Mouse (Mus musculus) neural tube, embryonic 15.5 days (tissue): ENCODE measurements around the gene Plpp3. TPM values are rescaled to one million over a fixed set of nuclear protein-coding genes. Genes with fewer than 3 reads are reported as not detected.

Experiments
- ATAC-seq: fragments of 200-750 bp; cut with Nextera tagmentation; 2 replicates; pipeline ENCODE4 v1.8.0; 2017; ENCODE audit warnings: mild to moderate bottlenecking, moderate TSS enrichment, moderate library complexity; ENCODE audit not compliant: low FRiP score
- H3K27ac ChIP-seq: fragments of 300-500 bp; sonication (generic); replicated peaks from 2 replicates; pipeline ENCODE4 v1.5.1; 2015; ENCODE audit warnings: mild to moderate bottlenecking, inconsistent platforms
- H3K27me3 ChIP-seq: fragments of 300-500 bp; sonication (generic); replicated peaks from 2 replicates; pipeline ENCODE4 v1.6.1; 2015; ENCODE audit warnings: inconsistent platforms
- H3K36me3 ChIP-seq: fragments of 300-500 bp; sonication (generic); 2 replicates; pipeline ENCODE4 v1.6.1; 2015; ENCODE audit warnings: inconsistent platforms
- H3K4me1 ChIP-seq: fragments of 300-500 bp; sonication (generic); 2 replicates; pipeline ENCODE4 v1.6.1; 2015; ENCODE audit warnings: inconsistent platforms
- H3K4me2 ChIP-seq: fragments of 300-500 bp; sonication (generic); 2 replicates; pipeline ENCODE4 v1.6.1; 2015; ENCODE audit warnings: inconsistent platforms, mild to moderate bottlenecking, moderate library complexity
- H3K4me3 ChIP-seq: fragments of 300-500 bp; sonication (generic); replicated peaks from 2 replicates; pipeline ENCODE4 v1.5.1; 2015; ENCODE audit warnings: mild to moderate bottlenecking, inconsistent platforms
- H3K9ac ChIP-seq: fragments of 300-500 bp; sonication (generic); replicated peaks from 2 replicates; pipeline ENCODE4 v1.6.1; 2015; ENCODE audit warnings: mild to moderate bottlenecking, inconsistent platforms
- H3K9me3 ChIP-seq: fragments of 300-500 bp; sonication (generic); replicated peaks from 2 replicates; pipeline ENCODE4 v1.6.1; 2016; ENCODE audit warnings: inconsistent platforms
- WGBS: fragments of 180-500 bp; shearing (Covaris S2); methylation state at CpG from one replicate; pipeline ENCODE4 v1.1.7; 2015; ENCODE audit warnings: mixed read lengths; 5-methylcytosine and 5-hydroxymethylcytosine counted together
- polyA plus RNA-seq: library from polyadenylated mRNA; unstranded; fragments of >200 nt; fragmentation: Nextera tagmentation; extraction: Ambion mirVana; gene quantifications from 2 replicates; pipeline ENCODE4 v1.2.1, GENCODE M21; 2015

The Plpp3 gene
- polyA plus RNA-seq, 1 experiment from 2014 or later = 73.6 TPM

- Histone ChIP-seq H3K27me3 (no peaks in the 10 kb centered on the region), H3K4me3 (no peak overlapping the region), H3K9ac (no peak overlapping the region), H3K27ac (no peak overlapping the region), H3K36me3 (peaks cover 4% of the 10 kb centered on the region; the same call in 1 of the 2 replicates), H3K4me2 (no peak overlapping the region), H3K4me1 (peaks cover 36% of the 10 kb centered on the region), H3K9me3 (no peaks in the 10 kb centered on the region)
- WGBS = 87% methylated on average over 4 of the region's 4 CpGs
- no peak for ATAC-seq
These were observed 50.5 kb downstream of the Plpp3 start for GRCm38 (mm10) chr4:105207641-105208040.

DNA sequence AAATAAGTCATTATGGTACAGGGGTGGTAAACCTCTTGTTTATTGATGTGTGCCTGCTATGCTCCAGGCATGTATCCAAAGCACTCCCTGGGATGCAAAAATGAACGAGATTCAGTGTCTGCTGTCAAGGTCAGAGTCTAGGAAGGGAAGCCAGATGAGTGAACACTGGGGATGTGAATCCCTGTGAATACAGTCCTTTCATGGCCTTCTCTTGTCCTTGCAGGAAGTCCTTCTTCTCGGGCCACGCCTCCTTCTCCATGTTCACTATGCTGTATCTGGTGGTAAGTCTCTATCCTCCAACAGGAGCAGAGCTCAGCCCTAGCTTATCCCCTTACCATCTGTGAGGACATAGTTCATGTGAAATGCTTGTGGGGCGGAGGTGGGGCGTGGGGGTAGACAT, 51.8 kb downstream of the Plpp3 start:
- Histone ChIP-seq H3K4me1 (peaks cover 29% of the 10 kb centered on the region), H3K4me3 (no peak overlapping the region), H3K36me3 (peaks cover 4% of the 10 kb centered on the region; the same call in 1 of the 2 replicates), H3K27ac (no peak overlapping the region), H3K4me2 (no peak overlapping the region), H3K9ac (no peak overlapping the region), H3K9me3 (no peaks in the 10 kb centered on the region), H3K27me3 (no peaks in the 10 kb centered on the region)
- no peak for ATAC-seq
- WGBS = 89% methylated on average over 5 of the region's 5 CpGs

DNA sequence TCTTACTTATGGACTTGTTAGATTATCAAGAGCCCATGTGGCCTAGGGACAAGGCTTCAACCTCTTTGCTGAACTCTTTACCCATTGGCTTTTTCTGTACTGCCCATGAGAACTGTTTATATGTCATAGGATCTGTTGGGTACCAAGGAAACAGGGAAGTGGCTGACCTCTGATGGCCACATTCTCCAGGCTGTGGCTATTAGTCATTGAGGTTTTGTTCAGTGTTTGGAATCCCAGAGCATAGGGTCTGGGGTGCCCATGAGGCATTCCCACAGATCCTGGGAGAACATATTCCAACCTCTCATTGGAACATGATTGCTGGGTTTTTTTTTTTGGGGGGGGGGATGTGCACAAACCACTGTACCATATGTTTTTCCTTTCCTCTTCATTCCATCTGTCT, 56.2 kb downstream of the Plpp3 start:
- H3K4me3 ChIP-seq = no peak overlapping the region
- no peaks in the 10 kb centered on the region for H3K9me3 ChIP-seq
- peaks cover 4% of the 10 kb centered on the region; the same call in 1 of the 2 replicates for H3K36me3 ChIP-seq
- H3K9ac ChIP-seq = no peak overlapping the region
- H3K4me1 ChIP-seq = peaks cover 4% of the 10 kb centered on the region; the same call in 1 of the 2 replicates
- no peak overlapping the region for H3K27ac ChIP-seq
- H3K27me3 ChIP-seq = no peaks in the 10 kb centered on the region
- H3K4me2 ChIP-seq = no peak overlapping the region
- no peak for ATAC-seq

- 92% methylated on average over 1 of the region's 1 CpGs for WGBS
- Histone ChIP-seq H3K9ac (no peak overlapping the region), H3K4me2 (no peak overlapping the region), H3K27ac (no peak overlapping the region), H3K36me3 (no peaks in the 10 kb centered on the region), H3K27me3 (no peaks in the 10 kb centered on the region), H3K4me1 (peaks cover 4% of the 10 kb centered on the region; the same call in 1 of the 2 replicates), H3K4me3 (no peak overlapping the region), H3K9me3 (no peaks in the 10 kb centered on the region)
- no peak for ATAC-seq
These were observed 57.3 kb downstream of the Plpp3 start for GRCm38 (mm10) chr4:105214438-105214837.

GRCm38 (mm10) chr4:105215726-105216410, 58.7 kb downstream of the Plpp3 start:
- H3K9me3 ChIP-seq = no peaks in the 10 kb centered on the region
- no peaks in the 10 kb centered on the region for H3K27me3 ChIP-seq
- H3K4me1 ChIP-seq = 0 out of 2 replicates have a peak, but pooled peaks cover 6% of the 10 kb centered on the region
- WGBS = 74% methylated on average over 12 of the region's 12 CpGs
- H3K9ac ChIP-seq = no peak overlapping the region
- H3K4me2 ChIP-seq = no peak overlapping the region
- no peak overlapping the region for H3K4me3 ChIP-seq
- H3K27ac ChIP-seq = no peak overlapping the region
- no peaks in the 10 kb centered on the region for H3K36me3 ChIP-seq
- ATAC-seq = no peak

- Histone ChIP-seq H3K4me2 (no peak overlapping the region), H3K4me1 (0 out of 2 replicates have a peak, but pooled peaks cover 6% of the 10 kb centered on the region), H3K27me3 (no peaks in the 10 kb centered on the region), H3K27ac (no peak overlapping the region), H3K4me3 (no peak overlapping the region), H3K36me3 (no peaks in the 10 kb centered on the region), H3K9me3 (no peaks in the 10 kb centered on the region), H3K9ac (no peak overlapping the region)
- no peak for ATAC-seq
- WGBS = 77% methylated on average over 10 of the region's 10 CpGs
These were observed 61.1 kb downstream of the Plpp3 start for GRCm38 (mm10) chr4:105218202-105218601.

DNA sequence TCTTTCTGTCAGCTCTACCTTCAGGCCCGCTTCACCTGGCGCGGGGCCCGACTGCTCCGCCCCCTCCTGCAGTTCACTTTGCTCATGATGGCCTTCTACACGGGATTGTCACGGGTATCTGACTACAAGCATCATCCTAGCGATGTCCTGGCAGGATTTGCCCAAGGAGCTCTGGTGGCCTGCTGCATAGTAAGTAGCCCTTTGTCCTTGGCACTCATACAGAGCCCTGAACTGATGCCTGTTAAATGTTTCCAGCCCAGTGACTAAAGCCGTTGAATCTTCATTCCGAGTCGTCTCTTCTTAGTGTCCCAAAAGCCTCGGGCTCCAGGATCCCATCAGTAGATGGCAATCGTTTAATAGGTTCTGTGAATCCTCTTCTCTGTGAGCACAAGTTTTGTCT, 62.2 kb downstream of the Plpp3 start:
- Histone ChIP-seq H3K4me2 (no peak overlapping the region), H3K9me3 (no peaks in the 10 kb centered on the region), H3K36me3 (no peaks in the 10 kb centered on the region), H3K27ac (no peak overlapping the region), H3K4me3 (no peak overlapping the region), H3K9ac (no peak overlapping the region), H3K27me3 (no peaks in the 10 kb centered on the region), H3K4me1 (peaks cover 12% of the 10 kb centered on the region; the same call in 1 of the 2 replicates)
- ATAC-seq = no peak
- 79% methylated on average over 13 of the region's 13 CpGs for WGBS

DNA sequence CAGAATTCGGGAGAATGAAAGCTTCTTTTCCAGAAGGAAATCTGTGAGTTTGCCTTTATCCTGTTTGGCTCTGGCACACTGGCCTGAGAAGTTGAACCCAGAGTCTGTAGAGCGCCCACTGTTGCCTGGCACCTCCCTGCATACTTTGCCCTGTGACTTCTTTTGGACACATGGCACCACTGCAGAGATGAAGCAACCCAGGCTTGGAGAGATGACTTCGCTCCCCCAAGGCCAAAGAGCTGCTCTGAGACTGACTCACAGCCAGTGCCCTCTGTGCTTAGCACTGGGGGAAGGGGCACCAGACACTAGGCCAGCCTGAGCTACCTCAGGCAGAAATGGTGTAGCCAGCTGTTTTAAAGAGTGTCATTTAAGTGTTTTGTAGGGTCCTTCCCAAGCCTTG, 63.7 kb downstream of the Plpp3 start:
- Histone ChIP-seq H3K4me1 (peaks cover 10% of the 10 kb centered on the region), H3K27me3 (no peaks in the 10 kb centered on the region), H3K36me3 (no peaks in the 10 kb centered on the region), H3K9ac (no peak overlapping the region), H3K4me2 (no peak overlapping the region), H3K9me3 (no peaks in the 10 kb centered on the region), H3K4me3 (no peak overlapping the region), H3K27ac (no peak overlapping the region)
- no peak for ATAC-seq
- WGBS = 97% methylated on average over 3 of the region's 3 CpGs

GRCm38 (mm10) chr4:105221256-105221840, 64.2 kb downstream of the Plpp3 start:
- Histone ChIP-seq H3K27ac (no peak overlapping the region), H3K9me3 (no peaks in the 10 kb centered on the region), H3K4me1 (peaks cover 12% of the 10 kb centered on the region), H3K9ac (no peak overlapping the region), H3K4me2 (no peak overlapping the region), H3K27me3 (no peaks in the 10 kb centered on the region), H3K36me3 (no peaks in the 10 kb centered on the region), H3K4me3 (no peak overlapping the region)
- ATAC-seq = no peak
- WGBS = 79% methylated on average over 11 of the region's 11 CpGs

DNA sequence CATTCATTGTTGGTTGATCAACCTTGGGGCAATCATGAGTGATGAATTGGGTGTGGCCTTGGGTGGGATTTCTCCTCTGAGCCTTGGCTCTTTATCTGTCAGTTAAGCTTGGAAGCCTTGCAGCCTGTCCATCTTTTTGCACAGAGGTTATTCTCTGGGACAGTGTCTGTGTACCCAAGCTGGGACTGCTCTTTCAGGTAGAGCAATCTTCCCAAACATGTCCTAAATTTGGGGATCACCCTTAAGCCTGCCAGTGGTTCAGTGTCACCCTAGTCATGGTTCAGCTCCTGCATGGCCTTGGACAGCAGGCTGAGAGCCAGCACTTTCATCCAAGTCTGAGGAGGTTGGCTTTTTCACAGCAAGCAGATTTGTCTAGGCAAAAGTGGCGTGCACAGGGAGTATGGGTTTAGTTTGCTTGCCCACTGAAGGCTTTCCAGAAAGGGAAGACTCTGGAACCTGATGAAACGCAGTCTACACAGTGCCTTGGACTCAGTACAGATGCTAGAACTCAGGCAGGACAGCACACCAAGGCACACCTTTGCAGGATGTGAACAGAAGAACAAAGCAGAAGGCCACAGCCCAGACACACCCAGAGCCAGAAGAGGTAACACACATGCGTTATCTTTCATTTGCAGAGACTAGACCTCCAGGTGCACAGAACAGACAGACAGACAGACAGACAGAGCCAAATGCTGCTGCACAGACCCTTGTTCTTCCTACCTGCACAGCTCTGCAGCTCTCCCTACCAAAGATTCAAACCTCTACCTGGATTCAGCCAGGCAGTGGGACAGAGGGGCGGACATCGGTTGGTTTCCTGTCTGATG, 66.2 kb downstream of the Plpp3 start:
- Histone ChIP-seq H3K4me3 (no peak overlapping the region), H3K9ac (no peak overlapping the region), H3K36me3 (no peaks in the 10 kb centered on the region), H3K27me3 (no peaks in the 10 kb centered on the region), H3K4me2 (no peak overlapping the region), H3K27ac (no peak overlapping the region), H3K4me1 (peaks cover 12% of the 10 kb centered on the region), H3K9me3 (no peaks in the 10 kb centered on the region)
- no peak for ATAC-seq
- 93% methylated on average over 5 of the region's 5 CpGs for WGBS

DNA sequence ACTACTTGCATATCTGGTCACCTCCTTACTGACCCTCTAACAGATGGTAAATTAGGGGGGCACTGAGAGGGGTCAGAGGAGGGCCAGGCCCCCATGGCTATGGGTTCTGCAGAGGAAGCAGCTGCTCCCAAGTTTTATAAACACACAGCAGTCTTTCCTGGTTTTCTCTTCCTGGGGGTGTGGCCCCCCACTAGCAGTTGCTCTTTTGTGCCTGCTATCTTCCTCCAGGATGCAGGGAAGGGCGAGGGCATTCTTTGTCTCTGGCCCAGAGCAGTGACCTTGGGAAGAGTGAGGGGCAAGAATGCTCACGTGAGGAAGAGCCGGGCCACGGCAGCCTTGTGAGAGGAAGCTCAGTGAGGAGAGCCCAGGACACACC, 66.8 kb downstream of the Plpp3 start:
- Histone ChIP-seq H3K9me3 (no peaks in the 10 kb centered on the region), H3K9ac (no peak overlapping the region), H3K36me3 (no peaks in the 10 kb centered on the region), H3K4me1 (peaks cover 12% of the 10 kb centered on the region), H3K27me3 (no peaks in the 10 kb centered on the region), H3K4me3 (no peak overlapping the region), H3K27ac (no peak overlapping the region), H3K4me2 (no peak overlapping the region)
- ATAC-seq = no peak
- WGBS = 46% methylated on average over 4 of the region's 4 CpGs

GRCm38 (mm10) chr4:105225512-105225911, 68.4 kb downstream of the Plpp3 start:
- 70% methylated on average over 2 of the region's 2 CpGs for WGBS
- no peak for ATAC-seq
- Histone ChIP-seq H3K27me3 (no peaks in the 10 kb centered on the region), H3K36me3 (no peaks in the 10 kb centered on the region), H3K9ac (no peak overlapping the region), H3K9me3 (no peaks in the 10 kb centered on the region), H3K27ac (peak overlapping the region; percentile 20; the same call in 1 of the 2 replicates), H3K4me2 (no peak overlapping the region), H3K4me1 (peaks cover 9% of the 10 kb centered on the region), H3K4me3 (no peak overlapping the region)
